Mouse (Mus musculus) CH12.LX (cell line): ENCODE measurements at regions not wholly inside any gene's neighbourhood (a gene's known extent, or its start where the extent isn't known, plus 50 kb on each side); places are given as distances from the start of the nearest gene placed in this dataset.

Source experiments
- DNase-seq: peaks from one replicate; pipeline ENCODE4 v3.0.0-alpha.2; 2013; ENCODE audit errors: extremely low read depth
- H3K27ac ChIP-seq: 2 replicates; pipeline ENCODE4 v1.5.1; 2012; ENCODE audit warnings: low read depth, mild to moderate bottlenecking, control low read depth, moderate library complexity; ENCODE audit not compliant: insufficient read depth
- H3K27me3 ChIP-seq: replicated peaks from 2 replicates; pipeline ENCODE3; 2012; ENCODE audit warnings: inconsistent platforms
- H3K36me3 ChIP-seq, 2 experiments: replicated peaks in 1 of 2; 2 replicates each; pipeline versions ENCODE3 to v1.6.1; 2012; ENCODE audit warnings: inconsistent platforms in 1 of 2, low read length in 1 of 2, mild to moderate bottlenecking in 1 of 2, mixed read lengths in 1 of 2, moderate library complexity in 1 of 2; ENCODE audit not compliant: control insufficient read depth in 1 of 2, insufficient read depth in 1 of 2
- H3K4me1 ChIP-seq, 2 experiments: 2 replicates each; pipeline ENCODE4 v1.6.1; 2012; ENCODE audit warnings: inconsistent platforms in 1 of 2, moderate library complexity in 1 of 2; ENCODE audit not compliant: insufficient read depth in 2 of 2, control insufficient read depth in 1 of 2
- H3K4me2 ChIP-seq: 2 replicates; pipeline ENCODE4 v1.6.1; 2012; ENCODE audit warnings: low read depth, mild to moderate bottlenecking, control low read depth; ENCODE audit not compliant: poor library complexity, insufficient read depth, severe bottlenecking
- H3K4me3 ChIP-seq, 3 experiments: fragments of 150-350 bp in 1 of 3; sonication (generic) in 1 of 3; replicated peaks in 1 of 3; 2 replicates each; pipeline versions ENCODE3 to v1.5.1; 2011 to 2012; ENCODE audit warnings: low read depth in 2 of 3, low read length in 2 of 3, mild to moderate bottlenecking in 2 of 3, moderate library complexity in 2 of 3, control low read depth in 1 of 3, improper control_type of control experiment in 1 of 3, inconsistent platforms in 1 of 3, mixed read lengths in 1 of 3; ENCODE audit not compliant: poor library complexity in 1 of 3
- H3K79me2 ChIP-seq: replicated peaks from 2 replicates; pipeline ENCODE4 v1.6.1; 2012; ENCODE audit warnings: mild to moderate bottlenecking, moderate library complexity; ENCODE audit not compliant: control insufficient read depth, poor library complexity, insufficient read depth, severe bottlenecking; ENCODE audit errors: extremely low read depth
- H3K9ac ChIP-seq: 2 replicates; pipeline ENCODE4 v1.6.1; 2012; ENCODE audit warnings: low read depth, mild to moderate bottlenecking, control low read depth, moderate library complexity; ENCODE audit not compliant: insufficient read depth
- H3K9me3 ChIP-seq: replicated peaks from 2 replicates; pipeline ENCODE3; 2012; ENCODE audit warnings: low read length, inconsistent platforms, mixed read lengths
- BHLHE40 ChIP-seq: IDR thresholded peaks from 2 replicates; pipeline ENCODE4 v1.6.1; 2011; ENCODE audit warnings: mild to moderate bottlenecking, low read depth, low read length, improper control_type of control experiment
- CHD2 ChIP-seq: IDR thresholded peaks from 2 replicates; pipeline ENCODE4 v1.6.1; 2011; ENCODE audit warnings: low read length, improper control_type of control experiment
- E2F4 ChIP-seq: IDR thresholded peaks from 2 replicates; pipeline ENCODE4 v1.6.1; 2011; ENCODE audit warnings: low read depth, low read length, improper control_type of control experiment; ENCODE audit not compliant: insufficient replicate concordance
- EP300 ChIP-seq: IDR thresholded peaks from 2 replicates; pipeline ENCODE4 v1.6.1; 2011; ENCODE audit warnings: low read length, improper control_type of control experiment
- KAT2A ChIP-seq: IDR thresholded peaks from 2 replicates; pipeline ENCODE4 v1.6.1; 2012; ENCODE audit warnings: low read length, improper control_type of control experiment, inconsistent platforms; ENCODE audit not compliant: insufficient replicate concordance
- MAFK ChIP-seq: IDR thresholded peaks from 2 replicates; pipeline ENCODE4 v1.6.1; 2011; ENCODE audit warnings: low read length, improper control_type of control experiment; ENCODE audit not compliant: insufficient replicate concordance
- MAX ChIP-seq: IDR thresholded peaks from 2 replicates; pipeline ENCODE4 v1.6.1; 2011; ENCODE audit warnings: low read length, improper control_type of control experiment
- MEF2A ChIP-seq: IDR thresholded peaks from 2 replicates; pipeline ENCODE4 v1.6.1; 2014; ENCODE audit warnings: low read depth, mild to moderate bottlenecking, inconsistent platforms, low read length, improper control_type of control experiment, borderline replicate concordance
- MXI1 ChIP-seq: IDR thresholded peaks from 2 replicates; pipeline ENCODE4 v1.6.1; 2011; ENCODE audit warnings: mild to moderate bottlenecking, low read depth, low read length, improper control_type of control experiment
- RAD21 ChIP-seq: IDR thresholded peaks from 2 replicates; pipeline ENCODE4 v1.6.1; 2011; ENCODE audit warnings: low read depth, mild to moderate bottlenecking, low read length, improper control_type of control experiment, moderate library complexity
- TBP ChIP-seq: conservative IDR thresholded peaks from 2 replicates; pipeline ENCODE4 v1.6.1; 2011; ENCODE audit warnings: low read depth, low read length, improper control_type of control experiment
- TCF12 ChIP-seq: IDR thresholded peaks from 2 replicates; pipeline ENCODE4 v1.6.1; 2014; ENCODE audit warnings: low read depth, mild to moderate bottlenecking, inconsistent platforms, low read length, improper control_type of control experiment
- USF2 ChIP-seq: conservative IDR thresholded peaks from 2 replicates; pipeline ENCODE4 v1.6.1; 2011; ENCODE audit warnings: low read depth, low read length, improper control_type of control experiment
- ZKSCAN1 ChIP-seq: IDR thresholded peaks from 2 replicates; pipeline ENCODE4 v1.6.1; 2012; ENCODE audit warnings: low read depth, inconsistent platforms, low read length, improper control_type of control experiment, borderline replicate concordance
- dilution Hi-C: fragments of 300-500 bp; cut with MboI; formaldehyde crosslinking; loops from 2 replicates; pipeline ENCODE4 v1.14.3; 2020; ENCODE audit warnings: low sequenced_read_pairs; ENCODE audit not compliant: extremely low pct_unique_long_range_greater_than_20kb, extremely low pct_ligation_motif_present
- in situ Hi-C: fragments of 300-500 bp; cut with MboI; formaldehyde crosslinking; loops from 3 replicates; pipeline ENCODE4 v1.14.3; 2019; ENCODE audit warnings: low sequenced_read_pairs, low pct_ligation_motif_present, low pct_unique_long_range_greater_than_20kb, mixed read lengths

DNA sequence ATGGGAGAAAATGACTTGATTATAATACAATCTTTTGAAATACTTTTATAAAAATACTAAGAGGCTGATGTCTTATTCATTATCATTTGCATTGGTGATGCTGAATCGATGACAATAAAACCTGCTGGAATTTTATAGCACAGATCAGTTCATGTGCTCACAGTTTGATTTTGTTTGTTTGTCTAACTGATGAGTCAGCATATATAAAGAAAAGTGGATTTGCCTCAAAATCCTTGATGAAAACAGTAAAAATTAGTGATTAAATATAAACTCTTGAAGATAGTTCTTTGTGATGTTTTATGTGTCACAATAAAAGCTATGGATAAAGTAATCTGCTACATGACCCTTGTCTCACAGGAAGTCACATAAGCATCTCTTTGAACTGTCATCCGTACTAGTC is 210.9 kb downstream of the Psat1 start:
- in situ Hi-C loops (no loop called here), dilution Hi-C loops (no loop called here)
- Histone ChIP-seq H3K9ac (no peak overlapping the region), H3K4me1 (no peaks in the 10 kb centered on the region), H3K4me3 (no peak overlapping the region), H3K79me2 (no peaks in the 10 kb centered on the region), H3K27me3 (no peaks in the 10 kb centered on the region), H3K4me2 (no peak overlapping the region), H3K9me3 (no peaks in the 10 kb centered on the region), H3K36me3 (no peaks in the 10 kb centered on the region), H3K27ac (no peak overlapping the region)
- DNase-seq: no peak
- TF ChIP-seq BHLHE40 (no peak), USF2 (no peak), MEF2A (no peak), CHD2 (no peak), E2F4 (no peak), MAFK (peak; percentile 86)

DNA sequence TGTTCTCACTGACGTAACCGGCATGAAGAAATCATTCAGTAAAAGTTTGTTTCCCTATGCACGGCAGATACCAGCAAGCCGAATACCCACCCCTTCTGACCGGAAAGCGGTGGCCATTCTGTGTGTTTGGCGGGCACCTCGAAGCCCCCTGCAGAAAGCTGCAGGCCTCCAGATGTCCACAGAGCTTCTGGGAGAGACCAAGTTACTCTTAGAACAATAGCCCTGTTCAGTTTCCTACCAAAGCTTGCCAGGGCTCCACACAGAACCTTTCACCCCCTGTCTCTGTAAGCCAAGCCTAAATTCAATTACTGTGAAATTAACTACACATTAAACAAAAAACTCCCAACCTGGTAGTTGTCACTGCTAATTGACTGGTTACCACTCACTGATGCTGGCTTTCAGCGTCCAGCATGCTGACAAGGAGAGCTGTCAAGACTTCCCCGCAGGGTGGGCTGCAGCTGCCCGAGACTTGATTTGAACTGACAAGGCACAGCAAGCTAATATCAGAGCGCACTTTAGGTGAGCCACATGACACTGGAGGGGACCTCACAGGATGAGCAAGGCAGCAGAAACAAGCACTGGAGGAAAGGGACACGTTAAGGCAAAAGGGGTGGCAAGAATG is 220.2 kb downstream of the Psat1 start:
- Histone ChIP-seq H3K27me3 (no peaks in the 10 kb centered on the region), H3K4me2 (no peak overlapping the region), H3K36me3 (no peaks in the 10 kb centered on the region), H3K27ac (no peak overlapping the region), H3K79me2 (no peaks in the 10 kb centered on the region), H3K4me3 (no peak overlapping the region), H3K4me1 (no peaks in the 10 kb centered on the region), H3K9me3 (no peaks in the 10 kb centered on the region), H3K9ac (no peak overlapping the region)
- dilution Hi-C loops (no loop called here), in situ Hi-C loops (no loop called here)
- TF ChIP-seq MAFK (no peak), TCF12 (no peak), ZKSCAN1 (no peak), RAD21 (no peak), MAX (no peak), KAT2A (no peak), EP300 (no peak), TBP (no peak), MEF2A (no peak), MXI1 (no peak), USF2 (no peak)
- DNase-seq: no peak
